Mouse (Mus musculus): ENCODE results near the gene Mrps10. TPM values are rescaled to one million over a fixed set of nuclear protein-coding genes. Genes with fewer than 3 reads are reported as not detected.
"Not testable (repeated sequence)": the region's sequence is repeated elsewhere in the genome, so short reads cannot be mapped to it uniquely, and the experiment has no call there.

The Mrps10 gene
- total RNA-seq (2021), result 10 to 100 TPM; 31.5 to 33.2 TPM
- long read RNA-seq, experiment 1, transcript Mrps10-203 (7 exons, 1,018 nt), result minor isoform, 25 of 62 reads
- long read RNA-seq, experiment 1, transcript Mrps10-204 (7 exons, 1,017 nt), result major isoform, 31 of 62 reads
- long read RNA-seq, experiment 1, partial matches to known transcripts, result 0 of 62 reads
- long read RNA-seq, experiment 1, other reads (novel, unspliced or antisense), result 6 of 62 reads
- long read RNA-seq, experiment 2, transcript Mrps10-204 (7 exons, 1,017 nt), result major isoform, 35 of 71 reads
- long read RNA-seq, experiment 2, transcript Mrps10-203 (7 exons, 1,018 nt), result minor isoform, 30 of 71 reads
- long read RNA-seq, experiment 2, partial matches to known transcripts, result 1 of 71 reads
- long read RNA-seq, experiment 2, other reads (novel, unspliced or antisense), result 5 of 71 reads

GRCm38 (mm10) chr17:47368401-47369086 is at the start of gene Mrps10:
TSS of gene Mrps10 (plus strand) at chr17:47368887.
- Histone ChIP-seq H3K27ac (peak within 1 kb of the TSS; percentile 85), H3K4me3 (peak within 1 kb of the TSS; percentile 96)
- TF ChIP-seq CTCF (IDR thresholded peaks at IDR 0.05), result 0 out of 2 replicates have a peak, but pooled peaks have one; percentile 4
- DNase-seq, result peak; percentile 91
- intact Hi-C loops (cut with DNase I), result loop anchor here (10.0 kb wide), 1 partner anchor 326 kb away; the partner anchor contains the start of genes Gm21981 and Prickle4

- intact Hi-C loops (cut with DNase I), result no loop called here
- H3K27ac ChIP-seq, result no peak overlapping the region
- TF ChIP-seq CTCF (IDR thresholded peaks at IDR 0.05), result no peak
- H3K4me3 ChIP-seq, result no peak overlapping the region
- no peak for DNase-seq
These were observed 49.6 kb upstream of the Mrps10 start for GRCm38 (mm10) chr17:47318972-47319625.

DNA sequence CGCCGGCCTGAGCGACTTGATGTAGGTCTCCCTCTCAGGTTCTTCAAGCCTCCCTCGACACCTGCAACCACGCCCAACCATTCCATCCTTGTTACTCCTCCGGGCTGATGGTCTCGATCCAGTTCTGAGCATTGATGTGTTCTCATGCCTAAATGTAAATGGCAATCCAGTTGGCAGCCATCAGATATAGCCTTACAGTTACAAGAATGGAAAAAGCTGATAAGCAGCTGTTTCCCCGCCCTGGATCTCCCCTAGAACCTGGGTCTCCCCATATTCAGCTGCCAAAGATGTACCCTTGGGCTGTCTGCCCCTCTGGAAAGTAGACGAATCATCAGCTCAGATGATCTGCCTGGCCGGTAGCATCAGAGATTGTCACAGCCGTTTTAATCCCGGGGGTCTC is 48.9 kb upstream of the Mrps10 start:
- H3K4me3 ChIP-seq, result no peak overlapping the region
- no peak for DNase-seq
- intact Hi-C loops (cut with DNase I), result no loop called here
- TF ChIP-seq CTCF (IDR thresholded peaks at IDR 0.05), result no peak
- H3K27ac ChIP-seq, result no peak overlapping the region

DNA sequence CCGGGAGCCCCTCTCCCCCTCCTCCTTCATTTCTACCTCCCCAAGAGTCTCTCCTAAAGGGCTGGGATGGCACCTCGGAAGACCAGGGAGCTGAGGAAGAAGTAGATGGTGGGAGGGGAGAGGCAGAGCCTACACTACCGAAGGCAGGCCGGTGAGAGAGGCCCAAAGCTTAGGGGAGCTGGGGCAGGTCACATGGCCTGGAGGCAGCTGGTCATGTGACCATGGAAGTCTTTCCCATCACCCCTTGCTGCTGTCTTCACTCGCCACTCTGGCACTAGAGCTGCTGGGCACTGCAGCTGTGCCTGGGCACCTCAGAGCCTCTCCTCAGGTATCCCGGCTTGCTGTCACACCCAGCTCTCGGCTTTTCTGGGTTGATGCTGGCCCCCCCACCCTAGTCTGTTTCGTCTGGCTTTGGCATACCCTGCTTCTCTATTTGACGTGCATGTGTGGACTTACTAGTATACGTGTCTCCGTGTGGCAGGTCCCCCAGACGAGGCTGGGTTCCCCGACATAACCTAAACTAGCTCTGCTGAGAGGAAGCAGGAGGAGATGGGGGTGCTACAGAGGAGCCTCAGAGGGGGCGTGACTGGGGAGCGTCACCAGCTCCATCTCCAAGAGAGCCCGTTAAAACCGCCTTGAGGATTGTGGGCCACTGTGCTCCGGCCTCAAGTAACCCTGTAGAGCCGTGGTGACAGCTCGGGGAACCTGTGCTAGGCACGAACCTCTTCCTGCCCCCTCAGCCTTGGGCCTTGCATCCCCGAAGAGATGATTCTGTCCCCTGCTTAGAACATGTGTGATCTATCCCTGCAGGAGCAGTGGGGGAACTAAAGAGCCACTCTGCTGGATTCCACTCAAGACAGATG is 46.3 kb upstream of the Mrps10 start:
- Histone ChIP-seq H3K4me3 (no peak overlapping the region), H3K27ac (no peak overlapping the region)
- DNase-seq, result no peak
- intact Hi-C loops (cut with DNase I), result no loop called here
- TF ChIP-seq CTCF (IDR thresholded peaks at IDR 0.05), result no peak

- intact Hi-C loops (cut with DNase I), result no loop called here
- H3K4me3 ChIP-seq, result no peak overlapping the region
- no peak overlapping the region for H3K27ac ChIP-seq
- no peak for DNase-seq
- no peak for TF ChIP-seq CTCF (IDR thresholded peaks at IDR 0.05)
These were observed 45.7 kb upstream of the Mrps10 start for GRCm38 (mm10) chr17:47322991-47323295.

- no peak overlapping the region for H3K27ac ChIP-seq
- no peak for TF ChIP-seq CTCF (IDR thresholded peaks at IDR 0.05)
- DNase-seq, result no peak
- intact Hi-C loops (cut with DNase I), result no loop called here
- H3K4me3 ChIP-seq, result no peak overlapping the region
These were observed 41.1 kb upstream of the Mrps10 start for GRCm38 (mm10) chr17:47327559-47327958.

DNA sequence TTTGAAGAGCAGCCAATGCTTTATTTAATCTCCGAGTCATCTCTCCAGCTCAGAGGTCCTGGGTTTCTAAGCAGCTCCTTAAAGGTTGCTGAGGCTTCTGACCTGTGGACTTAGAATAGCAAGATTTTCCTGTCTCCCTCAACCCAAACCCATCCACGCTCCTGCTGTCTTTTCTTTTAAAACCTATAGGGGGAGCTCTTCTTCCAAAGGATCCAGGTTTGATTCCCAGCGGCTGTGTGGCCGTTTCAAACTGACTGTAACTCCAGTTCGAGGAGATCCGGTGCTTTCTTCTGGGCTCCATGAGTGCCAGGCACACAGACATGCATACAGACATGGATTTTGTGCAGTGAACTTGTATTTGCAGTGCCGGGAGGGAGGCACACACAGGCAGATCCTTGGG is 40.7 kb upstream of the Mrps10 start:
- Histone ChIP-seq H3K27ac (no peak overlapping the region), H3K4me3 (no peak overlapping the region)
- intact Hi-C loops (cut with DNase I), result no loop called here
- no peak for DNase-seq
- peak; percentile 35; the same call in 1 of the 2 replicates for TF ChIP-seq CTCF (IDR thresholded peaks at IDR 0.05)

DNA sequence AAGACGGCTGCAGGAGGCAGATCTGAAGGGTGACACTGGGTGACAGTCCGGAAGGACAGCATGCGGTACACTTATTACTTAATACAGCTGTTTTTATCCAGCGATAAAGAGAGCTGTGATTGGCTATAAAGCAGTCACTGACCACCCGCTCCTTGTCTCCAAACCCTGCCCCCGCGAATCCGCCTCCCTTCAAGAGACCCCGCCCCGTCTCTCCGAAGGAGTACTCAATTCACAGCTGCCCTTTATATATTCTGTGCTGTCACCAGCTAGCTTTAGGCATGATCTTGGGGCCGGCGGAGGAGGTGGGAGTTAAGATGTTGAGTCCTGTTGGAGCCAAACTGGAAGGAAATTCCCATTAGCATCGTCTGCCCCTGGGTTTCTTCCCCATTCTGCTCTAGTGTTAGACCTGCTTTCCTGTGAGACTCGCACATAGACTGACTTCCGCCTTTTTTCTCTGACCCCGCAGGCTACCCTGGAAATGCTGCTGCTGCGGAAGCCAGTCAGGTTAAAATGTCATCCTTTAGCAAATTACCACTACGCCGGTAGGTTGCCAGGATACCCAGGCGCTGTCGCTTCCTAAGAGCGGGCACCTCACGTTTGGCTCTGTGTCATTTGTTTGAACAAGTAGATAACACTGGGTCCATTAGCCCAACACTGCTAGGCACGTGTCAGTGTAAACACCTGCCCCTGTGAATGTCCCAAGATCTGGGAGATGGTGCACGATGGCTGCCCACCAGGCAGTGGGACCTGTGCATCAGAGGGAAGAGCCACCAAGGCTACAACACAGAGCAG is 39.9 kb upstream of the Mrps10 start:
- intact Hi-C loops (cut with DNase I), result no loop called here
- DNase-seq, result no peak
- Histone ChIP-seq H3K4me3 (no peak overlapping the region), H3K27ac (no peak overlapping the region)
- TF ChIP-seq CTCF (IDR thresholded peaks at IDR 0.05), result no peak

GRCm38 (mm10) chr17:47330616-47331015 is 38.1 kb upstream of the Mrps10 start:
- Histone ChIP-seq H3K4me3 (no peak overlapping the region), H3K27ac (no peak overlapping the region)
- no peak for DNase-seq
- intact Hi-C loops (cut with DNase I), result loop anchor here (5.0 kb wide), 1 partner anchor 293 kb away; no protein-coding TSS in a partner anchor
- TF ChIP-seq CTCF (IDR thresholded peaks at IDR 0.05), result no peak

- no peak overlapping the region for H3K4me3 ChIP-seq
- no peak overlapping the region for H3K27ac ChIP-seq
- no peak for TF ChIP-seq CTCF (IDR thresholded peaks at IDR 0.05)
- DNase-seq, result peak; percentile 34
- intact Hi-C loops (cut with DNase I), result loop anchor here (5.0 kb wide), 1 partner anchor 295 kb away; no protein-coding TSS in a partner anchor
These were observed 36.6 kb upstream of the Mrps10 start for GRCm38 (mm10) chr17:47332001-47332611.

GRCm38 (mm10) chr17:47332664-47333063 is 36.0 kb upstream of the Mrps10 start:
- H3K27ac ChIP-seq, H3K4me3 ChIP-seq, DNase-seq: not testable (repeated sequence)
- intact Hi-C loops (cut with DNase I), result loop anchor here (5.0 kb wide), 1 partner anchor 295 kb away; no protein-coding TSS in a partner anchor
- TF ChIP-seq CTCF (IDR thresholded peaks at IDR 0.05), result peak; percentile 41

Data from gastrocnemius, adult 2 months (tissue).